Mouse (Mus musculus): ENCODE measurements around the gene Slc24a3.

Slc24a3 gene

DNA sequence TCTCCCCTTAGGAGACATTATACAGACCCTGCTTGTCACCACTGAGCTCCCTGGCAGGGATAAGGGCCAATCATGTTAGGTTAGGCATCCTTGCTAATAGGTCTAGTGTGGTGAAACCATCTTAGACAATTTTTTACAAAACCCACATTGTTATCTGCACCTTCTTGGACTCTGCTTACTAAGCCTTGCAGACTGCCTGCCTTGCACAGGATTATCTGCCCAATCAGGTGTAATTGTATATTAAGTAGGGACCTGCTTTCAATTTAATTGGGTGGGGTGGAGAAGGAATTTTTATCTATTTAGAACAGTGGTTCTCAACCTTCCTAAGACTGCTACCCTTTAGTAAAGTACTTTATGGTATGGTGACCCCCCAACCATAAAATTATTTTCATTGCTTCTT lies 394.9 kb downstream of the Slc24a3 start:
- DNase-seq, result no peak

DNA sequence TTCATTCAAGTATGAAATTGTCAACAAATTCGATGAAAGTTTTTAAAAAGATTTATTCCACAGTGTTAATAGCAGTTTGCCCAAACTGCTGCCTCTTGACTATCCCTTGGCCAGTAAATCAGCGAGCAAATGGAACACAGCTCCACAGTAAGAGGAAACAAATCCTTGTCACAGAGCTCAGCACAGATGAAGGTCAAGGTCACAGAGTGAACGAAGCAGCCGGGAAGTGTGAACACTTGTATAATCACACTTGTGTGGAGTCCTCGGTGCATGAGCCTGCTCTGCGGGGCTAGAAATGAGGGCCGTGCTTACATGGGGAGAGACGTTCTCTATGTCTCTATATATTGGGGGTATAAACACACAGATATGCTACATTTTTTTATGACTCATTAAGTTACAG lies 397.0 kb downstream of the Slc24a3 start:
- DNase-seq, result no peak

GRCm38 (mm10) chr2:145566904-145567303 lies 399.4 kb downstream of the Slc24a3 start:
- no peak for DNase-seq

DNA sequence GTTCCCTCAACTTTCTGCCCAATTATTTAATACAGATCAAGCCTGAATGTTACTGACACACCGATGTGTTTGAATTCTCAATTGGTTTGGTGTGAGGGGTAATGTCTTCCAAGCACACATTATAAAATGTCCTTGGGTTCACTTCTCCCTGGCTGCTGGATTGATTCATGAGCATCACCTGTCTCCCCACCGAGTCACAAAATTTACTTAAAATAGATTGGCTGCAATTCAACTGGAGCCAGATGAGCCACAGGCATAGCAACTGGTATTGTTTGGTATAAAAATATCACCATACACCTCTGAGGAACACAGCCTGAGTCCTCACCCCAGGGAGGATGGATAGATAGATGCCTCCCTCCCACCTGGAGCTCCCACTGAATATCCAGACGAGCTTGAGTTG lies 404.4 kb downstream of the Slc24a3 start:
- no peak for DNase-seq

GRCm38 (mm10) chr2:145574148-145574547 lies 406.6 kb downstream of the Slc24a3 start:
- DNase-seq, result no peak

GRCm38 (mm10) chr2:145583103-145583502 lies 415.5 kb downstream of the Slc24a3 start:
- no peak for DNase-seq

- DNase-seq, result no peak
Measured at GRCm38 (mm10) chr2:145585437-145585836, 417.9 kb downstream of the Slc24a3 start.

GRCm38 (mm10) chr2:145588009-145588737 lies 420.6 kb downstream of the Slc24a3 start:
- DNase-seq, result peak; percentile 60 to 69

GRCm38 (mm10) chr2:145591881-145592280 lies 424.3 kb downstream of the Slc24a3 start:
- DNase-seq, result no peak

DNA sequence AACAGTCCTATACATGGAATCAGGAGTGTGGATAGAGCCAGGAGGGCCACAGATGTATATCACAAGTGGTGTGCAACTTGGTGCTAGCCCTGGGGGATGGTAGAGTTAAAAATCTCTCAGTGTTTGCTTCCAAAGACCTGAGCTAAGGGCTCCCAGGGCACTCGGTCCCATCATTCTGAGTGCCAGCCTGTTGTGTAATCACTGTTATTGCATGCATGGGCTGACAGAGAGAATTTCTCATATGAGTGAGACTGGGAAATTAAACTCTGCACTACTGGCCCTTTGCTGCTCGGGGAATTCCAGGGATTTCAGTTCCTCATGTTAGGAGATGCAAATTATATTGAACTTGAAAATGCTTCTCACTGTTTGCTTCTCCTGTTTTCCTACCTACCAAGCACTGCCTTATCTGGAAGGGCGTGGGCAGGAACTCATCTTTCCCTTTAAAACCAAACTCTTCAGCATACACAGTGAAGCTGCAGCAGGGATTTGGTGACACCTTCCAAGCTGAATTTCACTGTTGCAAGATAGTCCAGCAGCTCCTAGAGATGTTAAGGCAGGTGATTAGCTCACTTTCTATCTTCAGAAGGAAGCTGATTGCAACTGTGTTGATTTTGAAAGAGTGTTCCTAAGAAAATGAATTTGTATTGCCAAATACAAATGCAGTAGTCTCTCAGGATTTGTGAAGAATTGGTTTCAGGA lies 426.2 kb downstream of the Slc24a3 start:
- DNase-seq, result peak; percentile 55 to 63

GRCm38 (mm10) chr2:145597866-145598265 lies 430.3 kb downstream of the Slc24a3 start:
- peak in 1 of 2 experiments; percentile 15 for DNase-seq

DNA sequence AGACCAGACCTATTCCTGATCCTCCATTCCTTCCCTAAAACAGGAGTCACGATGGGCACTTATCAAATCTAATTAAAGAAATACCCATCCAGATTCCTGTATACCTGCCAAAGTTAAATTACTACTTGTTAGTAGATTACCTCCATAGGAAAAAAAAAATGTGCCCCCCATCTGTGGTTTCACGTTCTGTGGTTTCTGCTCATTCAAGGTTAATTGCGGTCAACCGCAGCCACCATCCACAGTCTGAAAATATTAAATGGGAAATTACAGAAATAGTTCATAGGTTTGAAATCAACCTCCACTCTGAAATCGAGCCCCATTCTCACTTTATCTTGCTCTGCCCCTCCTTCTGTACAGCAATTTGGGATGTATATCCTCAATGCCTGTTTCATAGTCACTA lies 440.3 kb downstream of the Slc24a3 start:
- DNase-seq, result no peak

GRCm38 (mm10) chr2:145610796-145611705 lies 443.5 kb downstream of the Slc24a3 start:
- peak; percentile 56 to 60 for DNase-seq

- peak in 1 of 2 experiments; percentile 10 for DNase-seq
Measured at GRCm38 (mm10) chr2:145612937-145613336, 445.4 kb downstream of the Slc24a3 start.

GRCm38 (mm10) chr2:145613705-145614104 lies 446.2 kb downstream of the Slc24a3 start:
- DNase-seq, result no peak

DNA sequence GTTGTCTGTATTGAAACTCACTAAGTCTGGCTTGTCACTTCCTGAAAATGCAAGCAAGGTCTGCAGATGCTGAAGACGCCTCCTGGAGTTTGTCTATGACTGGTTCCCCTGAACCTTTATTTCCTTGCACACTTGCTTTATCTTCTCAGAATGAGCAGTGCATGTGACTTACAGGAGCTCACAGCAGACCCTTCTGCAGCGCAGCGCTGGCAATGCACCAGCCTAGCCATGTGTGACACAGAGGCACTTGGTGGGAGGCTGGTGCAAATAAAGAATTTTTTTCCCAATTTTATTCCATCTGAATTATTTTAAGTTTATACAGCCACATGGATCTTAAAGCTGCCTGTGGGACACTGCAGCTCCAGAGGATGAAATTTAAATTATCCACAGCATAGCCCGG lies 452.1 kb downstream of the Slc24a3 start:
- DNase-seq, result no peak

GRCm38 (mm10) chr2:145620709-145621108 lies 453.2 kb downstream of the Slc24a3 start:
- DNase-seq, result no peak

DNA sequence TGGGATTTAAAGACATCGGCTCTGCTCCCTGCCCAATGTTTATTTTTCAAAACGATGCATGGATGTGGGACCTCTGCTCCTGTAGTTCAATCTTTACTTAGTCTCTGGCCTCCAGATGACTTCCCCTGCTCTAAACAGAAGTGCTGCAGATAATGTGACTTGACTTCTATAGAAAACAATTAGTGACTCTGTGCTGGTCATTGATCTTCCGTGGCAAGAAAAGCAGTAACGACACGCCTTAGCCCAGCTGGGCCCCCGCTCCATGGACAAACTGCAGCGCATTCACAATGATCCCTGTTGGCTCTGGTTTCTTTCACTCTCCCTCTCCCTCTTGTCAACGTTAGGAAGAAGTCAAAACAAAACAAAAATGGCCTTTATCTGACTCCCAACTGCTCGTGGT lies 453.6 kb downstream of the Slc24a3 start:
- no peak for DNase-seq

DNA sequence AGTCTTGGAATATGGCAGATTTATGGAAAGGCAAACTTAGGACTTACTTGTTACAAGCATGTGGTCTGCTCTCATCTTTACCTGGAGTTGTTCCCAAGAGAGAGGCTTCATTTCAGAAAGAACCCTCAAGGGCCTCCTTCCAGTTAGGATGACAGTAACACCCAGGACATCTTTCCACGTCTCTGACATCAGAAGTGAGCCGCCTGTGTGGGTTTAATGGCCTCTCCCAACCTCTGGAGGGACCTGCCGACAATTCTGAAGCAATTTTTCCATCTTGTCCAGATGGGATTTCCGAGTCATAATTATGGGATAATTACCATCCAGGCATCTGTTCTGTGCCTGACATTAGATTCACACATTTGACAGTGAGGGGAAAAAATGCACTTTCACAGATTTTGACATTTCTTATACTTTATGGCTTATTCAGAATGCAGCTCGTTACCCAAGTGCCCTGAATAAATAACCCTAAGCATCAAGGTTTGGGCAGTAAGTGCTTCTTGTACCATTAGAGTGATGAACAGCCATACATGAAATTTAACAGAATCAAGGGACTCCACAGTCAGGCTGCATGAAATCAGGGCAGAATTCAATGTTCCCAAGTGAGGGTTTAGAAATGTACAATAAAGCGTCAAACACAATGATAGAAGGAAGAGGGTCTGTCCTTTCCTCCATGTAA lies 463.7 kb downstream of the Slc24a3 start:
- DNase-seq, result no peak

- no peak for DNase-seq
Measured at GRCm38 (mm10) chr2:145631799-145632174, 464.2 kb downstream of the Slc24a3 start.

- DNase-seq, result no peak
Measured at GRCm38 (mm10) chr2:145633811-145634210, 466.3 kb downstream of the Slc24a3 start.

DNA sequence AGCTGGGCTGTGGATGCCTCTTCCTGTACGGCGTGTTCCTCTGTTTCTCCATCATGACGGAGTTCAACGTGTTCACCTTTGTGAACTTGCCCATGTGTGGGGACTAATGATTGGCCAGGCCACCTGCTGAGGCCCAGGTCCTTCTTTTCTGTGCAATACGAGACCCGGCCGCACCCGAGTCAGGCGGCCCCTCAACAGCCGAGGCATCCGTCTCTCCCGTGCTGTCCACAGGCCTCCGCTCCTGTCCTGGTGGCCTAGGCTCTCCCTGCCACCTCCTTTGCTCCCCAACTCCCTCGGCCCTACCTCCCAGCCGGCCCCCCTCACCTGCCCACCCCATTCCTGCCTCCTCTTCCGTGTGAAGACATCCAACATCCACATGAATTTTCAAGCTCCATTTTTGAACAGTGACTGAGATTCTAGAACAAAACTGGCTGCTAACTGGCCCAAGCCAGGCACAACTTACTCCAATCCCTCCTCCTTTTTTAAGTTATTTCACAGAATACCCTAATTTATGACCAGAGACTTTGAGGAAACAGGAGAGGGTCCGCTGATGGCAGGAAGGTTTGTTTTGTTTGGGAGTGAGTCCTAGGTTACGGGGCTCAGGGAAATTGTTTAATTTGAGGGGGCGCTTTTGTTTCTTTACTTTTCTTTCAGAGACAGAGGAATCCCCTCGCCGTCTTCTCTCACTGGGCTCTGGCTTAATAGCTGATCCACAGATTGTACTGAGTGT lies 472.9 kb downstream of the Slc24a3 start:
- no peak for DNase-seq
